Mouse (Mus musculus) lung, embryonic 16.5 days (tissue): ENCODE measurements around the gene Atp13a2. TPM values are rescaled to one million over a fixed set of nuclear protein-coding genes. Genes with fewer than 3 reads are reported as not detected.
A peak's percentile ranks its signal among the peaks of the same experiment; 100 is the strongest.

Experiments
- ATAC-seq: fragments of 200-750 bp; cut with Nextera tagmentation; 2 replicates; pipeline ENCODE4 v1.8.0; 2017; ENCODE audit warnings: low read depth, mild to moderate bottlenecking, moderate library complexity
- H3K27ac ChIP-seq: fragments of 300-500 bp; sonication (generic); 2 replicates; pipeline ENCODE4 v1.5.1; 2014; ENCODE audit warnings: mild to moderate bottlenecking, control low read depth, low read length
- H3K27me3 ChIP-seq: fragments of 300-500 bp; sonication (generic); 2 replicates; pipeline ENCODE4 v1.6.1; 2014; ENCODE audit warnings: low read depth, low read length, mixed read lengths; ENCODE audit not compliant: control insufficient read depth, insufficient read depth
- H3K36me3 ChIP-seq: fragments of 300-500 bp; sonication (generic); 2 replicates; pipeline ENCODE4 v1.6.1; 2014; ENCODE audit warnings: low read length; ENCODE audit not compliant: control insufficient read depth, insufficient read depth
- H3K4me1 ChIP-seq: fragments of 300-500 bp; sonication (generic); replicated peaks from 2 replicates; pipeline ENCODE4 v1.6.1; 2014; ENCODE audit warnings: low read length, mixed read lengths; ENCODE audit not compliant: control insufficient read depth, insufficient read depth
- H3K4me2 ChIP-seq: fragments of 300-500 bp; sonication (generic); 2 replicates; pipeline ENCODE4 v1.6.1; 2014; ENCODE audit warnings: low read depth, low read length, control low read depth
- H3K4me3 ChIP-seq: fragments of 300-500 bp; sonication (generic); 2 replicates; pipeline ENCODE4 v1.5.1; 2014; ENCODE audit warnings: mild to moderate bottlenecking, low read length, control low read depth
- H3K9ac ChIP-seq: fragments of 300-500 bp; sonication (generic); 2 replicates; pipeline ENCODE4 v1.6.1; 2014; ENCODE audit warnings: low read length, control low read depth
- H3K9me3 ChIP-seq: fragments of 300-500 bp; sonication (generic); 2 replicates; pipeline ENCODE4 v1.6.1; 2016; ENCODE audit warnings: low read length; ENCODE audit not compliant: control insufficient read depth
- whole genome bisulfite sequencing: fragments of 180-500 bp; shearing (Covaris S2); extraction: QIAGEN DNeasy Blood & Tissue Kit; methylation state at CpG from one replicate; pipeline ENCODE4 v1.1.7; 2014; 5-methylcytosine and 5-hydroxymethylcytosine counted together
- polyA plus RNA-seq: library from polyadenylated mRNA; unstranded; fragments of >200 nt; fragmentation: Nextera tagmentation; extraction: Ambion mirVana; gene quantifications from 2 replicates; pipeline ENCODE4 v1.2.1, GENCODE M21; 2015

Gene Atp13a2
- polyA plus RNA-seq, 1 experiment from 2014 or later, result 34.5 TPM

DNA sequence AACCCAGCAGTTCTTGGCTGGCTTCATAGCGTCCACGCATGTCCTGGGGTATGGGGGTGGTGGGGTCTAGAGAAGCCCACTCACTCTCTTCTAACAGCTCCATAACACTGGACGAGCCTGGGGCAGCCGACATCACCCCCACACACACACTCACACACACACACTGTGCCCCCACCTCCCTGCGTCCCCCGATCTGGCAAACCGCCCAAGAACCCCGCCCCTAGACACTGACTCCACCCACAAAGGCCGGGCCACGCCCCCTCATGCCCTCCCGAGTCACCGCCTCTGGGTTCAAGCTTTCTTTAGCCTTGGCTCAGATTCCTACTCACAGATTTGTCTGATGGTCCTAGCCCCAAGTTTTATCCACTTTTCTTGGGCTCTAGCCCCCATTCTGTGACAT is 54.4 kb downstream of the Atp13a2 start:
- peak; percentile 13; the same call in 1 of the 2 replicates for ATAC-seq
- H3K4me3 ChIP-seq, result peak overlapping the region; percentile 8; the same call in 1 of the 2 replicates
- no peak overlapping the region for H3K9ac ChIP-seq
- WGBS, result 33% methylated on average over 12 of the region's 12 CpGs
- peak overlapping the region; percentile 25 for H3K4me2 ChIP-seq
- H3K4me1 ChIP-seq, result peaks cover 7% of the 10 kb centered on the region
- no peaks in the 10 kb centered on the region for H3K9me3 ChIP-seq
- peaks cover 13% of the 10 kb centered on the region; the same call in 1 of the 2 replicates for H3K36me3 ChIP-seq
- H3K27ac ChIP-seq, result peak overlapping the region; percentile 42; the same call in 1 of the 2 replicates
- no peaks in the 10 kb centered on the region for H3K27me3 ChIP-seq

DNA sequence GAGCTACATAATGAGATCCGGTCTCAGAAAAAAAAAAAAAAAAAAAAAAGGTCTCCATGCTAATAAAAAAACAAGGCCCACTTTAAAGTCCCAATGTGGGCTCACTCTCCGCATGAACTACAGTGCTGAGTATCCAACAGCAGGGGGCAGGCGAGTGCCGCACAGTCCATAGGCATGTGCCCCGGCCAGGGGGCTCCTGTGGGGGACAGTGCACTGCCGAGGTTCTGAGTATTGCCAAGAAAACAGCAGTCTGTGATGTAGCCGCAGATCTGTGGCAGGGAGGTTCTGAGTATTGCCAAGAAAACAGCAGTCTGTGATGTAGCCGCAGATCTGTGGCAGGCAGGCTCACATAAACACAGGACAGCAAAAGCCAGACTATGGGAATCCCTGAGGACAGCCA is 58.1 kb downstream of the Atp13a2 start:
- H3K4me1 ChIP-seq, result peaks cover 7% of the 10 kb centered on the region
- peak; percentile 91 for ATAC-seq
- H3K27ac ChIP-seq, result peak overlapping the region; percentile 87
- H3K4me3 ChIP-seq, result no peak overlapping the region
- H3K9ac ChIP-seq, result no peak overlapping the region
- no peak overlapping the region for H3K4me2 ChIP-seq
- H3K36me3 ChIP-seq, result no peaks in the 10 kb centered on the region; the same call in 1 of the 2 replicates
- H3K9me3 ChIP-seq, result no peaks in the 10 kb centered on the region
- WGBS, result 11% methylated on average over 8 of the region's 8 CpGs
- no peaks in the 10 kb centered on the region for H3K27me3 ChIP-seq

DNA sequence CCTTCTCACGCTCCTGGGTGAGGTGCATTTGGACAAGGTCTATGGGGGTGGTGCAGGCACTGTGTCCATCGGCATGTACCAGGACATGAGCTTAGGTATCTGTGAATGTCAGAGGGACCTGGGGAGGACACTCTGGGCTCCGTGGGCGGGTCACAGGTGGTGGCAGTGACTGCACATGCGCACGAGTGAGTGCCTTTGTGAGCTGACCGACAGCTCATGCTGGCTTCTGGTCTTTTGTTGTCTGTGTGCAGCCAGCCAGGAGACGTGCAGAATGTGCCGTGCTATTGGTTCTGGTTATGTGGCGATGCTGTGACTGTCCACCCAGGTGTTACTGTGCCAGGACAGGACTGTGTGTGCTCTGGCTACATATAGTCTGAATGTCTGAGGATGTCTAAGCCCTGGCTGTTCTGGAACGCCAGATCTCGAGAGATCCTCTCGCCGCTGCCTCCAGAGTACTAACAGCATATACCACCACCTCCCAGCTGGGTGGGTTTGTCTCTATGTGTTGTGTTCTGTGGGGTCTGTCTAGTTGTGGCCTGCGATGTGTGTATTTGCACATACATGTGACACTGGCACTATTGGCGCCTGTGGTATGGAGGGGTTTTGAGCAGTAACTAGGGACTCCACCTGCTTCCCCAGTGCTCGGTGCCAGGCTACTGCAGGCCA is 62.3 kb downstream of the Atp13a2 start:
- no peaks in the 10 kb centered on the region for H3K27me3 ChIP-seq
- no peak overlapping the region for H3K4me2 ChIP-seq
- H3K9ac ChIP-seq, result no peak overlapping the region
- H3K4me1 ChIP-seq, result peaks cover 5% of the 10 kb centered on the region; the same call in 1 of the 2 replicates
- H3K27ac ChIP-seq, result no peak overlapping the region
- H3K4me3 ChIP-seq, result no peak overlapping the region
- H3K9me3 ChIP-seq, result no peaks in the 10 kb centered on the region
- WGBS, result 84% methylated on average over 17 of the region's 17 CpGs
- no peak for ATAC-seq
- no peaks in the 10 kb centered on the region for H3K36me3 ChIP-seq

DNA sequence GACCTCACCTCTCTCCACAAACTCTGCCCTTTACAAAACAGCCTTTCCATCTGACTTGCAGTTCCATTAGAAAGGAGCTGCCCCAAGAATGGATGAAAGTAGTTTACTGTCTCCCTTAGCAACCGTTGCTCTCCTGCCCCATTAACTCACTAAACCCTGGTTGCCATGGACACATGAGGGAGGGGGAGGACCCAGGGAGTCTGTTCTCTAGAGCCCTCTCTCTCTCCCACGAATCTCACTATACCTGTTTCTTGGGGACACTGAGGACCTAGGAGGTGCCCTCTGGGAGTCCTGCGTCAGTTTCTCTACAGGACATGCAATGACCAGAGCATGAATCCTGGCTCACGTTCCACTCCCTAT is 62.8 kb downstream of the Atp13a2 start:
- no peak for ATAC-seq
- no peak overlapping the region for H3K9ac ChIP-seq
- H3K4me1 ChIP-seq, result peaks cover 6% of the 10 kb centered on the region; the same call in 1 of the 2 replicates
- H3K4me2 ChIP-seq, result no peak overlapping the region
- H3K9me3 ChIP-seq, result no peaks in the 10 kb centered on the region
- H3K27ac ChIP-seq, result no peak overlapping the region
- H3K27me3 ChIP-seq, result no peaks in the 10 kb centered on the region
- H3K4me3 ChIP-seq, result no peak overlapping the region
- no peaks in the 10 kb centered on the region for H3K36me3 ChIP-seq
- WGBS, result 42% methylated on average over 4 of the region's 4 CpGs

- Histone ChIP-seq H3K4me1 (peaks cover 6% of the 10 kb centered on the region; the same call in 1 of the 2 replicates), H3K9me3 (no peaks in the 10 kb centered on the region), H3K27ac (no peak overlapping the region), H3K4me2 (no peak overlapping the region), H3K36me3 (peaks cover 9% of the 10 kb centered on the region; the same call in 1 of the 2 replicates), H3K9ac (no peak overlapping the region), H3K27me3 (no peaks in the 10 kb centered on the region), H3K4me3 (no peak overlapping the region)
- WGBS, result 79% methylated on average over 12 of the region's 12 CpGs
- ATAC-seq, result no peak
These were observed 65.8 kb downstream of the Atp13a2 start for GRCm38 (mm10) chr4:141052442-141052841.

DNA sequence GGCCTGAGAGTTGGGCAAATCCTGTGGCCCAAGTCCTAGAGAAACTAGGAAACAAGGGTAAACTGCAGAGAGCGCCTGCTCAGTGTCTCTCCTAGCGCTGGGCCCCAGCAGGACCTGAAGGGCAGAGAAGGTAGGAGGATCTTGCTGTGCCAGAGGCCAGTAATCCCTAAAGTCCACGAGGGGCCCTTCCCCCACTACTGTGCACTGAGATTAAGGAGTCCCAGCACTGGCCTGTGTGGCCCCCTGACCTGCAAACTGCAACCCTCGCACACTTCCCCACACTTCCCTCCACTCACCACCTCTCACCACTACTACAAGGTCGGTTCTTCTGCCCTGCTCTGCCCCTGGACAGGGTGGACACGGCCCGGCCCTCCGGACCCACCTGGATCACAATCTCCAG is 66.5 kb downstream of the Atp13a2 start:
- no peak overlapping the region for H3K4me2 ChIP-seq
- H3K27ac ChIP-seq, result no peak overlapping the region
- no peaks in the 10 kb centered on the region for H3K9me3 ChIP-seq
- WGBS, result 52% methylated on average over 8 of the region's 8 CpGs
- H3K4me1 ChIP-seq, result peaks cover 6% of the 10 kb centered on the region; the same call in 1 of the 2 replicates
- H3K36me3 ChIP-seq, result peaks cover 9% of the 10 kb centered on the region; the same call in 1 of the 2 replicates
- ATAC-seq, result no peak
- H3K4me3 ChIP-seq, result no peak overlapping the region
- no peak overlapping the region for H3K9ac ChIP-seq
- H3K27me3 ChIP-seq, result no peaks in the 10 kb centered on the region

DNA sequence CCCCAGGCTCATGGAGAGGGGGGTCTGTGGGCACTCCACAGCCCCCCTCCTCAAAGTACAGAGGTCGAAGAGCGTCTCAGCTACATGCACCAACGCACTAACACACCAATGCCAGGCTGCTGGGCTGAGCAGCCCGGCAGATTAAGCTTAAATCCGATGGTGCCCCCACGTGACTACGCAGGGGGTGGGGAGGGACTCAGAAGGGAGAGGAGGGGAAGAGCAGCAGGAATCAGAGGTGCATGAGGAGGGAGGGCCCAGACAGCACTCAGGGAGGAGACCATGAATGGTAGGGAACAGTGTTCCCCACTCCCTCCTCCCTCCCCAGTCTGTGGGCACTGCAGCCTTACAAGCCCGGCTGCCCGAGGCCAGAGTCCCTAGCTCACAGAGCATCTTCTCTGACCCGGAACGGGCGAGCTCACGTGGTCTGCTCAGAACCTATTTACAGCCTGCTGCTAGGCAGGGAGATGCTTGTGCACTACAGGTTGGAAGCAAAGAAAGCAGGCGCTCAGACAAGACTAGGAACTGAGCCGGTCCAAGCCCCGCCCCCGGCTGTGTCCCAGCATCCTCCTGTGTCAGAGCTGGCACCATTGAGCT is 67.0 kb downstream of the Atp13a2 start:
- Histone ChIP-seq H3K9ac (no peak overlapping the region), H3K4me2 (no peak overlapping the region)

More for the DNA sequence above, 67.0 kb downstream of the Atp13a2 start:
- Histone ChIP-seq H3K36me3 (peaks cover 9% of the 10 kb centered on the region; the same call in 1 of the 2 replicates), H3K4me1 (peaks cover 6% of the 10 kb centered on the region; the same call in 1 of the 2 replicates), H3K27me3 (no peaks in the 10 kb centered on the region), H3K9me3 (no peaks in the 10 kb centered on the region), H3K4me3 (no peak overlapping the region), H3K27ac (no peak overlapping the region)
- ATAC-seq, result no peak
- 39% methylated on average over 17 of the region's 17 CpGs for WGBS

Other genes with a start within 250 kb of the Atp13a2 start
- gene Padi6, start 244.2 kb upstream of the Atp13a2 start, polyA plus RNA-seq, result not detected in 2 replicates
- gene Padi4, start 212.6 kb upstream of the Atp13a2 start, polyA plus RNA-seq, result 1.8 and 2.3 TPM in 2 replicates
- gene Padi3, start 176.2 kb upstream of the Atp13a2 start, polyA plus RNA-seq, result 0.28 and 0.35 TPM in 2 replicates
- 0.21 and 0.28 TPM in 2 replicates for gene Padi1, start 141.1 kb upstream of the Atp13a2 start, polyA plus RNA-seq
- 1.8 and 2.1 TPM in 2 replicates for gene Padi2, start 80.5 kb upstream of the Atp13a2 start, polyA plus RNA-seq
- 347 and 354 TPM in 2 replicates for gene Sdhb, start 25.7 kb upstream of the Atp13a2 start, polyA plus RNA-seq
- gene Mfap2, start 23.5 kb downstream of the Atp13a2 start, polyA plus RNA-seq, result 500 and 511 TPM in 2 replicates
- gene Crocc, start 73.7 kb downstream of the Atp13a2 start, polyA plus RNA-seq, result 5.3 and 5.5 TPM in 2 replicates
- gene Necap2, start 91.5 kb downstream of the Atp13a2 start, polyA plus RNA-seq, result 108 and 116 TPM in 2 replicates
- 0.14 and 0.51 TPM in 2 replicates for gene Spata21, start 101.5 kb downstream of the Atp13a2 start, polyA plus RNA-seq
- gene Szrd1, start 152.9 kb downstream of the Atp13a2 start, polyA plus RNA-seq, result 42.4 and 44.6 TPM in 2 replicates
- gene Fbxo42, start 161.0 kb downstream of the Atp13a2 start, polyA plus RNA-seq, result 19.3 and 21.1 TPM in 2 replicates
- 5.2 and 7.0 TPM in 2 replicates for gene Rsg1, start 227.1 kb downstream of the Atp13a2 start, polyA plus RNA-seq